Mouse (Mus musculus) midbrain, embryonic 16.5 days (tissue): ENCODE measurements around the gene Cyp4f15. TPM values are rescaled to one million over a fixed set of nuclear protein-coding genes. Genes with fewer than 3 reads are reported as not detected.

ENCODE experiments used
- ATAC-seq: fragments of 200-750 bp; cut with Nextera tagmentation; 2 replicates; pipeline ENCODE4 v1.8.0; 2017; ENCODE audit warnings: moderate TSS enrichment
- H3K27ac ChIP-seq: fragments of 300-500 bp; sonication (generic); 2 replicates; pipeline ENCODE4 v1.5.1; 2014; ENCODE audit warnings: mild to moderate bottlenecking, low read length, mixed read lengths
- H3K27me3 ChIP-seq: fragments of 300-500 bp; sonication (generic); 2 replicates; pipeline ENCODE4 v1.6.1; 2014; ENCODE audit warnings: low read depth, low read length, mixed read lengths; ENCODE audit not compliant: control insufficient read depth, insufficient read depth
- H3K36me3 ChIP-seq: fragments of 300-500 bp; sonication (generic); 2 replicates; pipeline ENCODE4 v1.6.1; 2014; ENCODE audit warnings: mild to moderate bottlenecking, low read length, moderate library complexity, mixed read lengths; ENCODE audit not compliant: control insufficient read depth, insufficient read depth
- H3K4me1 ChIP-seq: fragments of 300-500 bp; sonication (generic); 2 replicates; pipeline ENCODE4 v1.6.1; 2014; ENCODE audit warnings: mild to moderate bottlenecking, low read length, mixed read lengths; ENCODE audit not compliant: control insufficient read depth, insufficient read depth
- H3K4me2 ChIP-seq: fragments of 300-500 bp; sonication (generic); 2 replicates; pipeline ENCODE4 v1.6.1; 2014; ENCODE audit warnings: mild to moderate bottlenecking, low read length, mixed read lengths
- H3K4me3 ChIP-seq: fragments of 300-500 bp; sonication (generic); 2 replicates; pipeline ENCODE4 v1.5.1; 2014; ENCODE audit warnings: low read depth, mild to moderate bottlenecking, low read length, moderate library complexity, mixed read lengths
- H3K9ac ChIP-seq: fragments of 300-500 bp; sonication (generic); 2 replicates; pipeline ENCODE4 v1.6.1; 2014; ENCODE audit warnings: low read depth, low read length, mixed read lengths
- H3K9me3 ChIP-seq: fragments of 300-500 bp; sonication (generic); replicated peaks from 2 replicates; pipeline ENCODE4 v1.6.1; 2014; ENCODE audit warnings: mild to moderate bottlenecking, low read length, mixed read lengths; ENCODE audit not compliant: control insufficient read depth, poor library complexity, severe bottlenecking
- WGBS: fragments of 180-500 bp; shearing (Covaris S2); extraction: QIAGEN DNeasy Blood & Tissue Kit; methylation state at CpG from one replicate; pipeline ENCODE4 v1.1.7; 2014; 5-methylcytosine and 5-hydroxymethylcytosine counted together
- polyA plus RNA-seq: library from polyadenylated mRNA; unstranded; fragments of >200 nt; fragmentation: Nextera tagmentation; extraction: Ambion mirVana; gene quantifications from 2 replicates; pipeline ENCODE4 v1.2.1, GENCODE M21; 2015

The Cyp4f15 gene
- 1.5 and 1.8 TPM in 2 replicates for polyA plus RNA-seq

GRCm38 (mm10) chr17:32685048-32685750 lies at the start of gene Cyp4f15:
TSS of gene Cyp4f15 (plus strand) at chr17:32685627.
- Histone ChIP-seq H3K9ac (no peak within 1 kb of the TSS), H3K9me3 (no peaks in the 10 kb centered on the region), H3K36me3 (no peaks in the 10 kb centered on the region), H3K4me3 (no peak within 1 kb of the TSS), H3K27me3 (no peaks in the 10 kb centered on the region), H3K4me1 (no peaks in the 10 kb centered on the region), H3K4me2 (no peak within 1 kb of the TSS), H3K27ac (no peak within 1 kb of the TSS)
- WGBS, result 18% methylated on average over 7 of the region's 7 CpGs
- no peak for ATAC-seq

GRCm38 (mm10) chr17:32636341-32636740 lies 49.1 kb upstream of the Cyp4f15 start:
- no peak overlapping the region for H3K4me2 ChIP-seq
- no peak overlapping the region for H3K27ac ChIP-seq
- ATAC-seq, result no peak
- no peak overlapping the region for H3K9ac ChIP-seq
- H3K4me1 ChIP-seq, result peaks cover 3% of the 10 kb centered on the region
- WGBS, result 60% methylated on average over 3 of the region's 3 CpGs
- no peaks in the 10 kb centered on the region for H3K27me3 ChIP-seq
- H3K4me3 ChIP-seq, result no peak overlapping the region
- no peaks in the 10 kb centered on the region for H3K36me3 ChIP-seq
- H3K9me3 ChIP-seq, result no peaks in the 10 kb centered on the region

GRCm38 (mm10) chr17:32637151-32637550 lies 48.3 kb upstream of the Cyp4f15 start:
- no peaks in the 10 kb centered on the region for H3K36me3 ChIP-seq
- ATAC-seq, result no peak
- H3K4me1 ChIP-seq, result peaks cover 3% of the 10 kb centered on the region
- no peaks in the 10 kb centered on the region for H3K9me3 ChIP-seq
- no peak overlapping the region for H3K4me3 ChIP-seq
- H3K4me2 ChIP-seq, result no peak overlapping the region
- no peaks in the 10 kb centered on the region for H3K27me3 ChIP-seq
- H3K9ac ChIP-seq, result no peak overlapping the region
- WGBS, result 77% methylated on average over 2 of the region's 2 CpGs
- no peak overlapping the region for H3K27ac ChIP-seq

- WGBS, result 89% methylated on average over 4 of the region's 4 CpGs
- ATAC-seq, result no peak
These were observed 38.8 kb upstream of the Cyp4f15 start for GRCm38 (mm10) chr17:32646631-32647030.

GRCm38 (mm10) chr17:32653860-32654259 lies 31.6 kb upstream of the Cyp4f15 start:
- Histone ChIP-seq H3K36me3 (no peaks in the 10 kb centered on the region), H3K9ac (no peak overlapping the region), H3K27ac (no peak overlapping the region), H3K4me3 (no peak overlapping the region), H3K4me1 (no peaks in the 10 kb centered on the region), H3K9me3 (no peaks in the 10 kb centered on the region), H3K27me3 (no peaks in the 10 kb centered on the region), H3K4me2 (no peak overlapping the region)
- WGBS, result 94% methylated on average over 4 of the region's 4 CpGs
- no peak for ATAC-seq

More at GRCm38 (mm10) chr17:32646631-32647030, 38.8 kb upstream of the Cyp4f15 start:
- Histone ChIP-seq H3K4me1 (no peaks in the 10 kb centered on the region), H3K36me3 (no peaks in the 10 kb centered on the region), H3K4me3 (no peak overlapping the region), H3K27ac (no peak overlapping the region), H3K9ac (no peak overlapping the region), H3K27me3 (no peaks in the 10 kb centered on the region), H3K4me2 (no peak overlapping the region), H3K9me3 (no peaks in the 10 kb centered on the region)

- Histone ChIP-seq H3K36me3 (no peaks in the 10 kb centered on the region), H3K4me2 (no peak overlapping the region), H3K9ac (no peak overlapping the region), H3K4me1 (no peaks in the 10 kb centered on the region), H3K27ac (no peak overlapping the region), H3K4me3 (no peak overlapping the region), H3K9me3 (no peaks in the 10 kb centered on the region), H3K27me3 (no peaks in the 10 kb centered on the region)
- no peak for ATAC-seq
- WGBS, result 71% methylated on average over 3 of the region's 3 CpGs
These were observed 28.4 kb upstream of the Cyp4f15 start for GRCm38 (mm10) chr17:32657041-32657440.

GRCm38 (mm10) chr17:32658246-32658645 lies 27.2 kb upstream of the Cyp4f15 start:
- H3K36me3 ChIP-seq, result no peaks in the 10 kb centered on the region
- H3K4me3 ChIP-seq, result no peak overlapping the region
- H3K27ac ChIP-seq, result no peak overlapping the region
- no peak overlapping the region for H3K4me2 ChIP-seq
- H3K27me3 ChIP-seq, result no peaks in the 10 kb centered on the region
- ATAC-seq, result no peak
- H3K9ac ChIP-seq, result no peak overlapping the region
- no peaks in the 10 kb centered on the region for H3K4me1 ChIP-seq
- H3K9me3 ChIP-seq, result no peaks in the 10 kb centered on the region
- WGBS, result 94% methylated on average over 1 of the region's 1 CpGs

- H3K4me2 ChIP-seq, result no peak within 1 kb of the TSS
- no peak within 1 kb of the TSS for H3K4me3 ChIP-seq
- no peak within 1 kb of the TSS for H3K27ac ChIP-seq
- H3K9ac ChIP-seq, result no peak within 1 kb of the TSS
- ATAC-seq, result no peak
- no peaks in the 10 kb centered on the region for H3K9me3 ChIP-seq
- no peaks in the 10 kb centered on the region for H3K27me3 ChIP-seq
- no peaks in the 10 kb centered on the region for H3K4me1 ChIP-seq
- no peaks in the 10 kb centered on the region for H3K36me3 ChIP-seq
- WGBS, result 58% methylated on average over 2 of the region's 2 CpGs
These were observed 26.7 kb upstream of the Cyp4f15 start, which contains the start of gene Cyp4f40 for GRCm38 (mm10) chr17:32658712-32659111. TSS of gene Cyp4f40 (plus strand) at chr17:32658900.

- no peaks in the 10 kb centered on the region for H3K4me1 ChIP-seq
- H3K27ac ChIP-seq, result no peak overlapping the region
- WGBS, result 73% methylated on average over 7 of the region's 7 CpGs
- no peaks in the 10 kb centered on the region for H3K27me3 ChIP-seq
- no peak overlapping the region for H3K4me2 ChIP-seq
- ATAC-seq, result no peak
- H3K36me3 ChIP-seq, result no peaks in the 10 kb centered on the region
- no peak overlapping the region for H3K9ac ChIP-seq
- no peaks in the 10 kb centered on the region for H3K9me3 ChIP-seq
- no peak overlapping the region for H3K4me3 ChIP-seq
These were observed 11.5 kb upstream of the Cyp4f15 start for GRCm38 (mm10) chr17:32673976-32674375.
